Mouse (Mus musculus) megakaryocyte, embryonic 14.5 days (primary cell): ENCODE measurements around the gene Itpk1. TPM values are rescaled to one million over a fixed set of nuclear protein-coding genes. Genes with fewer than 3 reads are reported as not detected.

Source experiments
- H3K27me3 ChIP-seq: replicated peaks from 2 replicates; pipeline ENCODE3; 2012; ENCODE audit warnings: inconsistent platforms
- H3K36me3 ChIP-seq: replicated peaks from 2 replicates; pipeline ENCODE3; 2012; ENCODE audit warnings: low read length, inconsistent platforms, mixed read lengths
- H3K4me1 ChIP-seq: 2 replicates; pipeline ENCODE4 v1.6.1; 2012; ENCODE audit warnings: inconsistent platforms
- H3K4me3 ChIP-seq: replicated peaks from 2 replicates; pipeline ENCODE3; 2012; ENCODE audit warnings: moderate library complexity, mild to moderate bottlenecking, inconsistent platforms
- H3K9me3 ChIP-seq: 2 replicates; pipeline ENCODE4 v1.6.1; 2012; ENCODE audit warnings: inconsistent platforms
- FLI1 ChIP-seq: IDR thresholded peaks from 2 replicates; pipeline ENCODE4 v1.6.1; 2012; ENCODE audit warnings: low read length, inconsistent platforms, mixed read lengths
- GATA1 ChIP-seq: IDR thresholded peaks from 3 replicates; pipeline ENCODE4 v1.6.1; 2012; ENCODE audit warnings: mixed read lengths, low read length, inconsistent platforms, borderline replicate concordance
- polyA plus RNA-seq: library from polyadenylated mRNA; stranded (reverse); fragments of >175 nt; gene quantifications from 2 replicates; pipeline ENCODE4 v1.2.3, GENCODE M21; 2012; ENCODE audit warnings: low replicate concordance; ENCODE audit not compliant: insufficient read depth

Gene Itpk1
- polyA plus RNA-seq, 1 experiment, result 19.2 TPM

GRCm38 (mm10) chr12:102600345-102600744 lies 104.4 kb downstream of the Itpk1 start:
- H3K4me1 ChIP-seq, result peaks cover 14% of the 10 kb centered on the region
- peaks cover 6% of the 10 kb centered on the region; the same call in 1 of the 2 replicates for H3K9me3 ChIP-seq
- TF ChIP-seq FLI1 (no peak), GATA1 (no peak)
- H3K36me3 ChIP-seq, result peaks cover 61% of the 10 kb centered on the region
- H3K4me3 ChIP-seq, result no peak overlapping the region
- H3K27me3 ChIP-seq, result no peaks in the 10 kb centered on the region

- no peak for TF ChIP-seq GATA1
- TF ChIP-seq FLI1, result no peak
- H3K36me3 ChIP-seq, result peaks cover 56% of the 10 kb centered on the region
- no peak overlapping the region for H3K4me3 ChIP-seq
- H3K4me1 ChIP-seq, result peaks cover 14% of the 10 kb centered on the region
- H3K9me3 ChIP-seq, result peaks cover 6% of the 10 kb centered on the region; the same call in 1 of the 2 replicates
- no peaks in the 10 kb centered on the region for H3K27me3 ChIP-seq
Measured at GRCm38 (mm10) chr12:102599801-102600200, 104.9 kb downstream of the Itpk1 start.

- TF ChIP-seq FLI1, result no peak
- TF ChIP-seq GATA1, result no peak
- H3K36me3 ChIP-seq, result peaks cover 52% of the 10 kb centered on the region
- H3K4me1 ChIP-seq, result peaks cover 17% of the 10 kb centered on the region
- peaks cover 6% of the 10 kb centered on the region; the same call in 1 of the 2 replicates for H3K9me3 ChIP-seq
- H3K4me3 ChIP-seq, result no peak overlapping the region
- no peaks in the 10 kb centered on the region for H3K27me3 ChIP-seq
Measured at GRCm38 (mm10) chr12:102598535-102598934, 106.2 kb downstream of the Itpk1 start.

GRCm38 (mm10) chr12:102597466-102597865 lies 107.3 kb downstream of the Itpk1 start:
- H3K36me3 ChIP-seq, result peaks cover 46% of the 10 kb centered on the region
- TF ChIP-seq GATA1 (no peak), FLI1 (no peak)
- no peaks in the 10 kb centered on the region for H3K27me3 ChIP-seq
- H3K4me1 ChIP-seq, result peaks cover 14% of the 10 kb centered on the region
- H3K9me3 ChIP-seq, result peaks cover 6% of the 10 kb centered on the region; the same call in 1 of the 2 replicates
- no peak overlapping the region for H3K4me3 ChIP-seq

- no peaks in the 10 kb centered on the region for H3K27me3 ChIP-seq
- H3K4me3 ChIP-seq, result no peak overlapping the region
- TF ChIP-seq GATA1 (no peak), FLI1 (no peak)
- peaks cover 38% of the 10 kb centered on the region for H3K36me3 ChIP-seq
- H3K4me1 ChIP-seq, result peaks cover 9% of the 10 kb centered on the region
- peaks cover 6% of the 10 kb centered on the region; the same call in 1 of the 2 replicates for H3K9me3 ChIP-seq
Measured at GRCm38 (mm10) chr12:102596410-102596809, 108.3 kb downstream of the Itpk1 start.

- H3K9me3 ChIP-seq, result peaks cover 6% of the 10 kb centered on the region; the same call in 1 of the 2 replicates
- H3K4me3 ChIP-seq, result no peak overlapping the region
- peaks cover 39% of the 10 kb centered on the region for H3K36me3 ChIP-seq
- TF ChIP-seq GATA1, result no peak
- TF ChIP-seq FLI1, result no peak
- H3K27me3 ChIP-seq, result no peaks in the 10 kb centered on the region
- peaks cover 4% of the 10 kb centered on the region for H3K4me1 ChIP-seq
Measured at GRCm38 (mm10) chr12:102594627-102595026, 110.1 kb downstream of the Itpk1 start.

- Histone ChIP-seq H3K4me1 (peaks cover 4% of the 10 kb centered on the region), H3K36me3 (peaks cover 36% of the 10 kb centered on the region), H3K9me3 (peaks cover 5% of the 10 kb centered on the region; the same call in 1 of the 2 replicates), H3K27me3 (no peaks in the 10 kb centered on the region), H3K4me3 (no peak overlapping the region)
- no peak for TF ChIP-seq FLI1
Measured at GRCm38 (mm10) chr12:102593699-102594098, 111.0 kb downstream of the Itpk1 start.

GRCm38 (mm10) chr12:102590711-102591360 lies 113.9 kb downstream of the Itpk1 start:
- H3K27me3 ChIP-seq, result no peaks in the 10 kb centered on the region
- peaks cover 53% of the 10 kb centered on the region for H3K36me3 ChIP-seq
- peaks cover 21% of the 10 kb centered on the region for H3K4me1 ChIP-seq
- H3K4me3 ChIP-seq, result no peak overlapping the region
- no peaks in the 10 kb centered on the region for H3K9me3 ChIP-seq
- TF ChIP-seq GATA1 (no peak), FLI1 (no peak)

GRCm38 (mm10) chr12:102587106-102587505 lies 117.6 kb downstream of the Itpk1 start:
- Histone ChIP-seq H3K4me1 (peaks cover 17% of the 10 kb centered on the region; the same call in 1 of the 2 replicates), H3K27me3 (no peaks in the 10 kb centered on the region), H3K4me3 (no peak overlapping the region), H3K36me3 (peaks cover 75% of the 10 kb centered on the region), H3K9me3 (no peaks in the 10 kb centered on the region)
- TF ChIP-seq GATA1, result no peak
- TF ChIP-seq FLI1, result no peak

- H3K4me1 ChIP-seq, result peaks cover 17% of the 10 kb centered on the region; the same call in 1 of the 2 replicates
- no peak for TF ChIP-seq GATA1
- TF ChIP-seq FLI1, result no peak
Measured at GRCm38 (mm10) chr12:102586286-102586881, 118.3 kb downstream of the Itpk1 start.

More at GRCm38 (mm10) chr12:102586286-102586881, 118.3 kb downstream of the Itpk1 start:
- Histone ChIP-seq H3K4me3 (no peak overlapping the region), H3K9me3 (no peaks in the 10 kb centered on the region), H3K27me3 (no peaks in the 10 kb centered on the region), H3K36me3 (peaks cover 83% of the 10 kb centered on the region)
